Mouse (Mus musculus): ENCODE measurements around the gene Cdnf.

The Cdnf gene

DNA sequence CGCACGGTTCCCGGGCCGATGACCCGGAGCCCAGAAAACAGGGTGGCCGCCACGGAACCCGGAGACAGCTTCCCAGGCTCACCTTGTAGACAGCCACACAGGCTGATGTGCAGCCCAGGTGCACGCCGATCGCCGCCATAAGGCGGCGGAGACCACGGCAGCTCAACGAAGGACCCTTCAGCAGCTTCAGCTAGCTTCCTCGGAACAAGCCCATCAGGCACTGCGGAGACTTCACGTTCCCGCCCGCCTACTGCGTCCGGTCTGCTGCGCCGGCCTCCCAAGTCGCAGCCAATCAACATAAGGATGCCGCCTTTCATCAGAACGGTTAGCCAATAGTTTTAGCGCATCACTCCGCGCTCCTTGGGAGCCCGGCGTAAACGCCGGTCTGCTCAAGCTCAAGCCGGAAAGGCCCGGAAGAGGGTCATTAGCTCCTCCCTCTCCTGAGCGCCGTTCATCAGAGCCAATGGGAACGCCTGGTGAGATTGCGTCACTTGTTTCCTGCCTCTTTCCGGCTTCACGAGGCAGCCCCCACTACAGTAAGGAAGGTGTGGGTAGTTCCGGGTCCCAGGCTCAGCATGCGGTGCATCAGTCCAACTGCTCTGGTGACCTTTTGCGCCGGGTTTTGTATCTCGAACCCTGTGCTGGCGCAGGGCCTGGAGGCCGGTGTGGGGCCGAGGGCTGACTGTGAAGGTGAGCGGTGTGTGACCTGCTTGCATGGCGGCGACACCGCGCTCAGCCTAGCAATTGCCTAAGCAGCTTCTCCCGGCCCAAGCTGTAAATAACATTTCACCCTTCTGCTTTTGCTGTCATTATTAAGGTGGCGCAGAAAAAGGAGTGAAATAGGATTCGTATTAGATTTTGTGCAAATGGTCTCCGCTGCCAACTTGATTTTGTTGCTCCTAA is at the start of gene Cdnf, which contains the start of the genes Gm45902 and Hspa14:
Gene Cdnf (plus strand): TSS at position 479 of the 903 bp plus-strand sequence.
Gene Gm45902 (minus strand): TSS at position 239 of the 903 bp plus-strand sequence.
Gene Hspa14 (minus strand): TSS at position 263 of the 903 bp plus-strand sequence.
- peak; percentile 94 for DNase-seq (ENCODE audit: low spot score)

DNA sequence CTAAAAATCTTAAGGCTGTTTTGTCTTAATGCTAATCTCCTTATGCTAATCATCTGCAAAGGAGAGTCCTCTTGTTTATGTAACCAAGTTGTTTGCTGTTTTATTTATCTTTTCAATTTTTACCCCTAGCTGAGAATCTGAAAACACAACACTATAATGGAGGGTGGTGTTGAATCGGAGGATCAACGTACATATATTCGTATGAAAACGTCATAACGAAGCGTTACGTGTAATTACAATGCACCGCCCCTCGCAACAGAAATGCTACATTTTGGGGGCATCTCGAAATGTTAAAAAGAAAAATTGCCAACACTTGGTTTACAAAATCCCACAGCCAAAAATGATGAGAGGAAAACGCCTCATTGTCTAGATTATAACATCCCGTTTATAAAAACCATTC is 38.9 kb upstream of the Cdnf start:
- no peak for DNase-seq (ENCODE audit: low spot score)

- peak; percentile 53 for DNase-seq (ENCODE audit: low spot score)
These were observed 38.4 kb upstream of the Cdnf start for GRCm38 (mm10) chr2:3474361-3474805.

- DNase-seq (ENCODE audit: low spot score) = peak; percentile 98
These were observed 38.0 kb upstream of the Cdnf start, which contains the start of gene Suv39h2 for GRCm38 (mm10) chr2:3474861-3475283. Suv39h2 (minus strand) TSS chr2:3475031.

DNA sequence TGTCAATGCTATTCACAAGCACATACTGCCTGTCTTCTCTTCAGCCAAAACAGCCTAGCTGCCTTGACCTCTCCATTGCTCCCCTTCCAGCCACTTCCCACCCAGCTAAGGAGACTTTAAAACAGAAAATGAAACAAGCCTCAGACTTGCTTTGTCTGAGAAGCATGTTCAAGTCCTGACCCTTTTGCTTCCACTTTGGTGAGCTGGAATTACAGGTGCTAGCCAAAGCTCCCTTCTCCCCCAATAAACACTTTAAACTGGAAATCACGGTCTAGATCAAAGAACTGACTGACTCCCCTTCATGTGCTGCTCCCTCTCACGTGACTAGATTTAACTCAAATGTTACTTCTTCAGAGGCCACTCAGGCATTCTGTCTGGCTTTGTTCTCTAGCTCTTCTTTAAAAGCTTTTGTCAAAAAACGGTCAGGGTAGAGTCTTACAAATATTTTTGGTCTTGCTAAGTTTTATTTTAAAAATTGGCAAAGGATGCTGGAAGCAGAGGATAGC is 37.0 kb upstream of the Cdnf start:
- no peak for DNase-seq (ENCODE audit: low spot score)

DNA sequence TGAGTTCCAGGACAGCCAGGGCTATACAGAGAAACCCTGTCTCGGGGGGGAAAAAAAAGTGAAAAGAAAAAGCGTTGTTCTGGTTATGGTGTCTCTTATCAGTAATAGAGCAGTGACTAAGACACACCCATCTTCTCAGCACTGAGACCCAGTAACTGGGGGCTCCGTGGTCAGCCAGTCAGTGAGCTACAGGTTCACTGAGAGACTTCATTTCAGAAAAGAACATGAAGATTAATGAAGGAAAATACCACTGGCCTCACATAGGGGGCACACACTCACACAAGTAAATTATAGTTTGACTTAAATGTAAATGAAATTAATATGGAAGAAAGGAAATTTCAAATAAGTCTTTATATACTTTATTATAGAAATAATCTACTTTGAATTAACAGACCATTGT is 32.6 kb upstream of the Cdnf start:
- no peak for DNase-seq (ENCODE audit: low spot score)

GRCm38 (mm10) chr2:3489816-3490215 is 23.0 kb upstream of the Cdnf start:
- no peak for DNase-seq (ENCODE audit: low spot score)

- no peak for DNase-seq (ENCODE audit: low spot score)
These were observed 18.9 kb upstream of the Cdnf start for GRCm38 (mm10) chr2:3493833-3494409.

- DNase-seq (ENCODE audit: low spot score) = no peak
These were observed 13.3 kb upstream of the Cdnf start for GRCm38 (mm10) chr2:3499543-3499942.

GRCm38 (mm10) chr2:3500886-3501285 is 11.9 kb upstream of the Cdnf start:
- no peak for DNase-seq (ENCODE audit: low spot score)

DNA sequence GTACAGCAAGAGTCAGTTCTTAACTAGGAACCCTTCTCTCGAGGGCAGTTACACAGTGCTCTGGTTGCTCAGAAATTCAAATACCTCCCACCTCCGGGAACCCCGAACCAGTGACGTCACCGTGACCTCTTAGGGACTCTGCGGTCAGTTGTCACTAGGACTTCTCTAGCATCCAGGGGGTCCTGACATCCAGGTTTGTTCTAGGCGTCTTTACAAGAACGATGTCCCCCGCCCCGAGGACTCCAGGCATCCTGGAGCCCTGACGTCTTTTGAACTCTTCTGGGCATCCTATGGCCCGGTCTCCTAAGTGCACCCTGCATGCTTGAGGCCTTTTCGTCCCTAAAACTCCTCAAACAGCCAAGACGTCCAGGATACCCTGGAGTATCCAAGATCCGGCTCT is 754 bp upstream of the Cdnf start:
- DNase-seq (ENCODE audit: low spot score) = peak; percentile 7

GRCm38 (mm10) chr2:3522558-3522957 is 9.7 kb downstream of the Cdnf start:
- DNase-seq (ENCODE audit: low spot score) = no peak

DNA sequence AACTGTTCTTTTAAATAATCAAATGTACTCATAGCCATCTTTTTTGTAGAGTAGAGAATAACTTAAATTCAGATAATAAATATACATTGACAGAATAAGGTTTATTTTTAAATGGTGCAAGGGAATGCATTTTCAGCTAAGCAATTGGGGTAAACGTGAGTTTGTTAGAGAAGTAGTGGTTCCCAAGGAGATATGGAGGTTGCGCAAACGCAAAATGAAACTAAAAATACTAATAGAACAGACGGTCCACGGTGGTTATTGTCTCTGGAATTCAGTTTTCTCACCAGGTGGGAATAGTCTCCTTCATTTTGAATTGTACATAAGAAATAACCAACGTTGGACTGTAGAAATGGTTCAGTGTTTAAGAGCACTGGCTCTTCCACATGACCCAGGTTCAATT is 13.5 kb downstream of the Cdnf start:
- no peak for DNase-seq (ENCODE audit: low spot score)

- no peak for DNase-seq (ENCODE audit: low spot score)
These were observed 28.7 kb downstream of the Cdnf start for GRCm38 (mm10) chr2:3541307-3542079.

DNA sequence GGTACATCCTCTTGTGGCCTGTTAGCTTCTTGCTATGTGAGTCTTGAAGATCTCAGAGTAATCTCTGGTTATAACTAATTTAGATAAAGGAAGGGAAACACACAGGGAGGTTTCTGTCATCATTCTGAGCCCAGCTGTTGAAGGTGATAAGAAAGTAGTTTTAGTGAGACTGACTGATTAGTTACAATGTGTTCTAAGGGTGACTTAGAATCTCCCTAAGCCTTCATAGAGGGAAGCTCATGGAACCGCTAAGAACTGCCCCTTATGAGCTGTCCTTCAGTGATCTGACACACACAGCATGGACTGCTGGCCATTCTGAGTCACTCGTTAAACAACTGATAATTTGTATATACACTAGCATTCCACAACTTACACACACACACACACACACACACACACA is 33.2 kb downstream of the Cdnf start:
- DNase-seq (ENCODE audit: low spot score) = no peak

DNA sequence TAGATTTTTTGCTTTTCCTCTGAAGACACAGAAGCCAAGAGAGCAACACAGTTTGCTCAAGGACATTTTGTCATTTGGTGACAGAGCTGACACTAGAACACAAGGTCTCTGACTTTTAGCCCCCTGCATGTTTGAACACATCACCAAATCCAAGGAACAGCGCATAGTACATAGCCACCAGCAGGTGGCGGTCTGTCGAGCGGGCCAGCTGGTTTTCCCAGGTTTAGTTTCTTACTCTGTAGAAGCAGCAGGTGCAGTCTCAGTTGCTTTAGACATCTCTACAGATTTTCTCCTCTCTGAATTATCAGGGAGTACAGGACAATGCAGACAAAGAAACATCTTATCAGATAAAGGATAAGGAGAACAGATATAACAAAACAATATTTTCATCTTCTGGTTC is 33.8 kb downstream of the Cdnf start:
- DNase-seq (ENCODE audit: low spot score) = peak; percentile 49

DNA sequence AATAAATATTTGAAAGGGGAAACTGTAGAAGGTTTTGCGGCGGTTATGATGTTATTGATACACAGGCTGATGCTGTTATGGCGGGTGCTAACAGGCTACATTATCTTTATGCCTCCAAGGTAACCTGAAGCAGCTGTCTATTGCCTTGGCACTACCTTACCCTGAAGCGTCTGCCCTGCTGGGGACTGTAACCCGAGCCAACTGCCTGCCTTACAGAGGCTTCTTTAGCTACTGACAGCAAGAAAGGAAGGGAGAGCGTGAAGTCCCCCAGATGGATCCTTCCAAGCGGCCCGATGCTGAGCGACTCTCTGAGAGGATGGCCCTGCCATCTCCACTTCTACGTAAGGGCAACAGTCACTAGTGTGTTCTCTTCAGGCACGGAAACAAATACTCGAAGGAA is 57.4 kb downstream of the Cdnf start, which contains the start of gene Fam107b:
Gene Fam107b (plus strand): TSS at position 303 of the 400 bp plus-strand sequence.
- DNase-seq (ENCODE audit: low spot score) = no peak

GRCm38 (mm10) chr2:3570606-3571005 is 57.8 kb downstream of the Cdnf start:
- no peak for DNase-seq (ENCODE audit: low spot score)

DNA sequence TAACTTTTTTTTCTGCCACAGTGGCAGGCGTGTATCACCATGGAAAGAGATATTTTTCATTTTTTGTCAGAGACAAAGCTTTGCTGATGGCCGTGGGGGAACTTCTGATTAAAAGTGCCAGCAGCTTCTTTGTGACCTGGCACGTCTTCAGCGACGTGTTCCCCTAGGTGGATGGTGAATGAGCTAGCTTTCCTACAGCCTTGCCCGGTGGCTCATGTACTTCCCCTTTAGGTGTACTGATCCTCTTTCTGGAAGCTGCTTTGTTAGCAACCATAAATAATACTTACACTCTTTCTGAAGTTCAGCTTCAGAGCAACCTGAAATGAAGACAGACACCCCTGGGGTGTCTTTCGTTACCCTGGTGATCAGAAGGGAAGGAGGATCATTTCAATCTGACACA is 61.1 kb downstream of the Cdnf start:
- DNase-seq (ENCODE audit: low spot score) = no peak

DNA sequence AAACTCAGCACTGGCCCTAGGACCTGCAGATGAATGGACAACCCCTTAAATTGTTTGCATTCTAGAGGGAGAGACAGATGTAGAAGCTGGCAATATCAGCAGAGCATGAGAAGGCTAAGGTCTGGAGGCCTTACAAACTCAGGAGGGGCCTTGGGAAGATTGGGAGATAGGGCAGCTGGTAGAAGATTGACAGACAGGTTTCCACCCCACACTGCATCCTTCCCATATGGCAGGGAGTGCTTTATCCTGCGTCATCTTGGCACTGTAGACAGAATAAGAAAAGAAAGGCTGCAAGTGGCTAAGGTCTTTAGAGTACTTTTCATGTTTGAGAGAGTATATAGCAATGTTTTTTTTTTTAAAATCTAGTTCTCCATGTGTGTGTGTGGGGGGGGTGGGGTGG is 62.3 kb downstream of the Cdnf start:
- no peak for DNase-seq (ENCODE audit: low spot score)

Data from urinary bladder, postnatal 14 days (tissue).